Mouse (Mus musculus): ENCODE measurements around the gene Ulk4. TPM values are rescaled to one million over a fixed set of nuclear protein-coding genes. Genes with fewer than 3 reads are reported as not detected.

Ulk4 gene
- polyA plus RNA-seq, 1 experiment from 2014 or later = 65.5 TPM

- H3K4me2 ChIP-seq (ENCODE audit: low read depth, low read length) = no peak overlapping the region
- no peak for ATAC-seq (ENCODE audit: low read depth)
- H3K9me3 ChIP-seq (ENCODE audit: control insufficient read depth, low read length) = no peaks in the 10 kb centered on the region
- no peak overlapping the region for H3K9ac ChIP-seq (replicated peaks; ENCODE audit: low read depth, low read length)
- no peak overlapping the region for H3K27ac ChIP-seq (ENCODE audit: low read depth, low read length)
- no peaks in the 10 kb centered on the region for H3K27me3 ChIP-seq (ENCODE audit: control insufficient read depth, insufficient read depth, low read length)
- H3K4me3 ChIP-seq (ENCODE audit: low read depth, low read length) = no peak overlapping the region
- H3K36me3 ChIP-seq (ENCODE audit: control insufficient read depth, insufficient read depth, low read length) = no peaks in the 10 kb centered on the region
- no peaks in the 10 kb centered on the region for H3K4me1 ChIP-seq (ENCODE audit: control insufficient read depth, insufficient read depth, low read length)
- 79% methylated on average over 4 of the region's 4 CpGs for WGBS
These were observed 5.4 kb downstream of the Ulk4 start for GRCm38 (mm10) chr9:121271561-121271960.

- Histone ChIP-seq H3K9me3 (ENCODE audit: control insufficient read depth, low read length) (no peaks in the 10 kb centered on the region), H3K27me3 (ENCODE audit: control insufficient read depth, insufficient read depth, low read length) (no peaks in the 10 kb centered on the region), H3K4me3 (ENCODE audit: low read depth, low read length) (no peak overlapping the region), H3K4me2 (ENCODE audit: low read depth, low read length) (no peak overlapping the region), H3K4me1 (ENCODE audit: control insufficient read depth, insufficient read depth, low read length) (no peaks in the 10 kb centered on the region), H3K27ac (ENCODE audit: low read depth, low read length) (no peak overlapping the region), H3K36me3 (ENCODE audit: control insufficient read depth, insufficient read depth, low read length) (no peaks in the 10 kb centered on the region), H3K9ac (replicated peaks; ENCODE audit: low read depth, low read length) (no peak overlapping the region)
- ATAC-seq (ENCODE audit: low read depth) = no peak
- 90% methylated on average over 1 of the region's 1 CpGs for WGBS
These were observed 5.8 kb downstream of the Ulk4 start for GRCm38 (mm10) chr9:121271149-121271548.

DNA sequence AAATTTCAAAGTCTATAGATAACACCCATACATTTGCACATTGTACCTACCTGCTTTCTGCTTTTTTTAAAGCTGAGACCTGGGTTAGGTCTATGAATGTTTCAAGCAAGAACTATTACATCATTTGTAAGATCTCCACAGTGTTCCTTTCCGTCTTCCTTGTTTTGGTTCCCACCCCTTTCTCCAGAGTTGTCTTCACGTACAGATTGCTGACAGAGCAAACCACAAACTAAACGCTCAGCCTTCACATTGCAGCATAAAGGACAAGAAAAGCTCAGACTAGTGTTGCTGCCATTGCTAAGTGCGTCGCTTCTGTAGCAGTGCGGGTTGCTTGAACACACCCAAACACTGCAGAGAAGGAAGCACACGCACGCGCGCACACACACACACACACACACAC is 11.7 kb downstream of the Ulk4 start:
- H3K4me3 ChIP-seq (ENCODE audit: low read depth, low read length) = no peak overlapping the region
- H3K4me1 ChIP-seq (ENCODE audit: control insufficient read depth, insufficient read depth, low read length) = no peaks in the 10 kb centered on the region
- H3K36me3 ChIP-seq (ENCODE audit: control insufficient read depth, insufficient read depth, low read length) = no peaks in the 10 kb centered on the region
- ATAC-seq (ENCODE audit: low read depth) = no peak
- WGBS = 83% methylated on average over 10 of the region's 10 CpGs
- no peak overlapping the region for H3K4me2 ChIP-seq (ENCODE audit: low read depth, low read length)
- no peaks in the 10 kb centered on the region for H3K9me3 ChIP-seq (ENCODE audit: control insufficient read depth, low read length)
- no peaks in the 10 kb centered on the region for H3K27me3 ChIP-seq (ENCODE audit: control insufficient read depth, insufficient read depth, low read length)
- H3K9ac ChIP-seq (replicated peaks; ENCODE audit: low read depth, low read length) = no peak overlapping the region
- H3K27ac ChIP-seq (ENCODE audit: low read depth, low read length) = no peak overlapping the region

DNA sequence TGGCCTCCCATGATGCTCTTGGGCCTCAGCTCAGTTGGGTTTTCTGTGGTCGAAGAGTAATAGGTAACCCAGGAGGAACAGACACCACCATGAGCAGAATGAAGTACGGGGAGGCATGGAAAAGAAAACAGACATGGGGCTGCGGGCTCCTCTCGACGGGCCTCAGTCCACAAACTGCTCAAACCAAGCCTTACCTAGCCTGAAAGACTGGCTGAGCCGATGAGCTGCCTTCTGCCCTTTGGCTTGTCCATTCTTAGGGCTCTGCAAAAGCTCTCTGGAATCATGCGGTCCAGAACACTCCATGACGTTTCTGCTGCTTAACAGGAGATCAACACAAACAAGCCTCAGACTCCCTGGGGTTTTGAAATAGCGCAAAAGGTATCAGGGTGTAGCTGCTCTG is 19.9 kb downstream of the Ulk4 start:
- Histone ChIP-seq H3K36me3 (ENCODE audit: control insufficient read depth, insufficient read depth, low read length) (no peaks in the 10 kb centered on the region), H3K27me3 (ENCODE audit: control insufficient read depth, insufficient read depth, low read length) (no peaks in the 10 kb centered on the region), H3K4me3 (ENCODE audit: low read depth, low read length) (no peak overlapping the region), H3K4me2 (ENCODE audit: low read depth, low read length) (no peak overlapping the region), H3K9me3 (ENCODE audit: control insufficient read depth, low read length) (no peaks in the 10 kb centered on the region), H3K9ac (replicated peaks; ENCODE audit: low read depth, low read length) (no peak overlapping the region), H3K4me1 (ENCODE audit: control insufficient read depth, insufficient read depth, low read length) (no peaks in the 10 kb centered on the region), H3K27ac (ENCODE audit: low read depth, low read length) (no peak overlapping the region)
- 87% methylated on average over 9 of the region's 9 CpGs for WGBS
- no peak for ATAC-seq (ENCODE audit: low read depth)

GRCm38 (mm10) chr9:121254761-121255160 is 22.2 kb downstream of the Ulk4 start:
- no peak for ATAC-seq (ENCODE audit: low read depth)
- Histone ChIP-seq H3K9ac (replicated peaks; ENCODE audit: low read depth, low read length) (no peak overlapping the region), H3K4me1 (ENCODE audit: control insufficient read depth, insufficient read depth, low read length) (no peaks in the 10 kb centered on the region), H3K27ac (ENCODE audit: low read depth, low read length) (no peak overlapping the region), H3K4me2 (ENCODE audit: low read depth, low read length) (no peak overlapping the region), H3K27me3 (ENCODE audit: control insufficient read depth, insufficient read depth, low read length) (no peaks in the 10 kb centered on the region), H3K9me3 (ENCODE audit: control insufficient read depth, low read length) (no peaks in the 10 kb centered on the region), H3K4me3 (ENCODE audit: low read depth, low read length) (no peak overlapping the region), H3K36me3 (ENCODE audit: control insufficient read depth, insufficient read depth, low read length) (no peaks in the 10 kb centered on the region)
- WGBS = 94% methylated on average over 13 of the region's 13 CpGs

DNA sequence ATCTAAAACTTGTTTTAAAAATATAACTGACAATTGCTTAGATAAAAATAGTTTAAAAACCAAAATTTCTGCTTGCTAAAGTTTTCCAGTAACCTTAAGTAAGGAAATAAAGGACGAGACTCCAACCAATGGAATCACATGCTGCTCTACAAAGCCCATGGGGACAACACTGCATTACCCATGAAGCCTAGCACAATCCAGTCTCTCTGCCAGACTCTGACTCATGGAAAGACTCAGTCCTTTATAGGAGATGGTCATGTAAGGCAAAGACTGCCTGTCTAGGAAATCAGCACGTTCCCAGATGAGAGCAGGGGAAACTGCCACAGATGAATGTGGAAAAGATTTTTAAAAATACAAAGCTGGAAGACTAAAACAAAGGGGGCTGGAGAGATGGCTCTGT is 23.0 kb downstream of the Ulk4 start:
- H3K27me3 ChIP-seq (ENCODE audit: control insufficient read depth, insufficient read depth, low read length) = no peaks in the 10 kb centered on the region
- no peak for ATAC-seq (ENCODE audit: low read depth)
- 87% methylated on average over 2 of the region's 2 CpGs for WGBS
- H3K9ac ChIP-seq (replicated peaks; ENCODE audit: low read depth, low read length) = no peak overlapping the region
- no peak overlapping the region for H3K4me2 ChIP-seq (ENCODE audit: low read depth, low read length)
- H3K36me3 ChIP-seq (ENCODE audit: control insufficient read depth, insufficient read depth, low read length) = no peaks in the 10 kb centered on the region
- no peak overlapping the region for H3K4me3 ChIP-seq (ENCODE audit: low read depth, low read length)
- no peak overlapping the region for H3K27ac ChIP-seq (ENCODE audit: low read depth, low read length)
- no peaks in the 10 kb centered on the region for H3K9me3 ChIP-seq (ENCODE audit: control insufficient read depth, low read length)
- no peaks in the 10 kb centered on the region for H3K4me1 ChIP-seq (ENCODE audit: control insufficient read depth, insufficient read depth, low read length)

DNA sequence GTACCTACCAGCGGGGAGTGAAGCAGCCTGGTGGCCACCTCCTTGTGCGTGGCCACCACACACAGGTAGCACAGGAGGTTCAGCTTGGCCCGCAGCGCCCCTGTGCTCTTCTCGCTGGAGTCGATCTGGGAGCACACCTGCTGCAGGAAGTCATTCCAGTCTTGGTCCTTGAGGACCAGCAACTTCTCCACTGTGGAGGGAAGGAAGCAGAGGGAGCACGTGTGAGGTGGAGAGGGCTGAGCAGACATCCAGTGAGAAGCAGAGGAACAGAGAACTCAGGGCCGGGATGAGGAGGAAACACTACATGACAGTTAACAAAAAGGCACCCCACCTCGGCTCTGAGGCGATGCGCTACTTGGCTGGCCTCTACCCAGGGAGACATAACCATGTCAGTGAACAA is 26.1 kb downstream of the Ulk4 start:
- no peak overlapping the region for H3K9ac ChIP-seq (replicated peaks; ENCODE audit: low read depth, low read length)
- H3K27ac ChIP-seq (ENCODE audit: low read depth, low read length) = no peak overlapping the region
- no peaks in the 10 kb centered on the region for H3K27me3 ChIP-seq (ENCODE audit: control insufficient read depth, insufficient read depth, low read length)
- WGBS = 96% methylated on average over 11 of the region's 11 CpGs
- no peaks in the 10 kb centered on the region for H3K36me3 ChIP-seq (ENCODE audit: control insufficient read depth, insufficient read depth, low read length)
- no peaks in the 10 kb centered on the region for H3K4me1 ChIP-seq (ENCODE audit: control insufficient read depth, insufficient read depth, low read length)
- H3K4me2 ChIP-seq (ENCODE audit: low read depth, low read length) = no peak overlapping the region
- no peaks in the 10 kb centered on the region for H3K9me3 ChIP-seq (ENCODE audit: control insufficient read depth, low read length)
- no peak overlapping the region for H3K4me3 ChIP-seq (ENCODE audit: low read depth, low read length)
- ATAC-seq (ENCODE audit: low read depth) = no peak

DNA sequence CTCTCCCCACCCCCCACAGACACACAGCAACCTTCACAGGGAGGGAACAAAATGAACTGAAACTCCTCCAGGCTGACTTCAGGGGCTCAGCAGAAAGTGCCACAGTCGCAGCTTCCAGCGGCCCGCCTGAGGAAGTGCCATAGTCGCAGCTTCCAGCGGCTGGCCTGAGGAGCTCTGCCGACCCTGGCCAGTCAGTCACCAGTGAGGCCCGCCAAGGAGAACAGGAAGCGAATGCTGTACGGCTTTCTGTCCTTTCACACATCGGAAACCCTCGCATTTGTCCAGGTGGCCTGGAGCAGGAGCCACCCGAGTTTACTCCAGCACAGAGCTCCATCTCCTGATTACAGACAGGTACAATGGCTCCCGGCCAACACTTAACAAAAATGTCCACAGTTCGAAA is 27.2 kb downstream of the Ulk4 start:
- 61% methylated on average over 14 of the region's 14 CpGs for WGBS
- Histone ChIP-seq H3K27ac (ENCODE audit: low read depth, low read length) (no peak overlapping the region), H3K9me3 (ENCODE audit: control insufficient read depth, low read length) (no peaks in the 10 kb centered on the region), H3K4me2 (ENCODE audit: low read depth, low read length) (no peak overlapping the region), H3K27me3 (ENCODE audit: control insufficient read depth, insufficient read depth, low read length) (no peaks in the 10 kb centered on the region), H3K4me3 (ENCODE audit: low read depth, low read length) (no peak overlapping the region), H3K4me1 (ENCODE audit: control insufficient read depth, insufficient read depth, low read length) (no peaks in the 10 kb centered on the region), H3K36me3 (ENCODE audit: control insufficient read depth, insufficient read depth, low read length) (no peaks in the 10 kb centered on the region), H3K9ac (replicated peaks; ENCODE audit: low read depth, low read length) (no peak overlapping the region)
- ATAC-seq (ENCODE audit: low read depth) = no peak

- no peaks in the 10 kb centered on the region for H3K9me3 ChIP-seq (ENCODE audit: control insufficient read depth, low read length)
- no peaks in the 10 kb centered on the region for H3K27me3 ChIP-seq (ENCODE audit: control insufficient read depth, insufficient read depth, low read length)
- no peaks in the 10 kb centered on the region for H3K36me3 ChIP-seq (ENCODE audit: control insufficient read depth, insufficient read depth, low read length)
- 67% methylated on average over 12 of the region's 12 CpGs for WGBS
- H3K9ac ChIP-seq (replicated peaks; ENCODE audit: low read depth, low read length) = no peak overlapping the region
- ATAC-seq (ENCODE audit: low read depth) = no peak
- H3K4me3 ChIP-seq (ENCODE audit: low read depth, low read length) = no peak overlapping the region
- H3K27ac ChIP-seq (ENCODE audit: low read depth, low read length) = no peak overlapping the region
- no peaks in the 10 kb centered on the region for H3K4me1 ChIP-seq (ENCODE audit: control insufficient read depth, insufficient read depth, low read length)
- no peak overlapping the region for H3K4me2 ChIP-seq (ENCODE audit: low read depth, low read length)
These were observed 28.8 kb downstream of the Ulk4 start for GRCm38 (mm10) chr9:121247956-121248775.

All from neural tube, embryonic 14.5 days (tissue).